Mouse (Mus musculus) testis, adult 2 months (tissue): ENCODE results near the gene Tle3.

Experiments
- CTCF ChIP-seq: fragments of 200-500 bp; IDR thresholded peaks from 2 replicates; pipeline ENCODE4 v1.5.1; 2012; ENCODE audit warnings: low read depth, mild to moderate bottlenecking, inconsistent platforms, low read length, moderate library complexity; ENCODE audit not compliant: control insufficient read depth, insufficient read depth, insufficient replicate concordance
- POLR2A ChIP-seq: fragments of 200-500 bp; IDR thresholded peaks from 2 replicates; pipeline ENCODE4 v1.6.1; 2012; ENCODE audit warnings: low read depth, mild to moderate bottlenecking, inconsistent platforms, low read length, moderate library complexity; ENCODE audit not compliant: control insufficient read depth

DNA sequence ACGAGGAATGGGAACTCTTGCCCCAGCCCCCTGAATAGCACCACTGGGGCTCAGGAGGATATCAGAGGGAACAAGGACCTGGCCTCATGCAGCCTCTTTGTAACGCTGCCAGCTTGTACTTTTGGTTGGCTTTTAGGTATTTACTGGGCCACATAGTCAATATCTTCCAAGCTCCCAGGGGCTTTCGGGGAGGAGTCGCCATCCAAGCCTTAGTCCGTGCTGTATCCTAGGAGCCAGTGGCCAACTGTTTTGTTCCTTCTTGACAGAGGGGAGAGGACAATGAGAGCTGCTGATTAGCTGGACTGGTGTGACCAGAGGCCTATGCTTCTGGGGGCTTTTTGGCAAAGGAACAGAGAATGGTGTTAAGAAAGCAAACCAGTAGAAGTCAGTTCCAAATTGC lies 30.6 kb downstream of the Tle3 start:
- TF ChIP-seq POLR2A (no peak), CTCF (no peak)
